Mouse (Mus musculus) thymus, adult 2 months (tissue): Measurements from ENCODE around the gene Trp53tg5. TPM values are rescaled to one million over a fixed set of nuclear protein-coding genes. Genes with fewer than 3 reads are reported as not detected.

Experiments used
- DNase-seq: peaks from one replicate; pipeline ENCODE4 v3.0.0; 2021
- H3K27ac ChIP-seq: fragments of 200-500 bp; 2 replicates; pipeline ENCODE4 v1.5.1; 2012; ENCODE audit warnings: low read length, control low read depth; ENCODE audit not compliant: control insufficient read depth, insufficient read depth
- H3K27me3 ChIP-seq: fragments of 200-500 bp; 2 replicates; pipeline ENCODE4 v1.6.1; 2012; ENCODE audit warnings: mild to moderate bottlenecking, low read length, moderate library complexity, mixed read lengths; ENCODE audit not compliant: control insufficient read depth, insufficient read depth
- H3K36me3 ChIP-seq: fragments of 200-500 bp; 2 replicates; pipeline ENCODE4 v1.6.1; 2012; ENCODE audit warnings: mild to moderate bottlenecking, low read length, moderate library complexity; ENCODE audit not compliant: control insufficient read depth, insufficient read depth
- H3K4me1 ChIP-seq: fragments of 200-500 bp; replicated peaks from 2 replicates; pipeline ENCODE4 v1.6.1; 2012; ENCODE audit warnings: low read length; ENCODE audit not compliant: control insufficient read depth, insufficient read depth
- H3K4me3 ChIP-seq: fragments of 200-500 bp; 2 replicates; pipeline ENCODE4 v1.5.1; 2012; ENCODE audit warnings: mild to moderate bottlenecking, low read length, control low read depth, moderate library complexity; ENCODE audit not compliant: control insufficient read depth, insufficient read depth
- CTCF ChIP-seq: fragments of 200-500 bp; IDR thresholded peaks from 2 replicates; pipeline ENCODE4 v1.5.1; 2012; ENCODE audit warnings: mild to moderate bottlenecking, control low read depth, low read length, moderate library complexity, borderline replicate concordance; ENCODE audit not compliant: control insufficient read depth, poor library complexity, insufficient read depth; ENCODE audit errors: extremely low read depth
- POLR2A ChIP-seq: fragments of 200-500 bp; IDR thresholded peaks from 2 replicates; pipeline ENCODE4 v1.6.1; 2012; ENCODE audit warnings: mild to moderate bottlenecking, low read length, control low read depth, moderate library complexity; ENCODE audit not compliant: control insufficient read depth, poor library complexity, insufficient read depth; ENCODE audit errors: extremely low read depth
- WGBS: fragments of 180-500 bp; shearing (Covaris S2); methylation state at CpG from one replicate; pipeline ENCODE4 v1.1.7; 2018; 5-methylcytosine and 5-hydroxymethylcytosine counted together
- polyA plus RNA-seq: library from polyadenylated mRNA; depleted of rRNA; stranded (reverse); fragments of >200 nt; gene quantifications from 2 replicates; pipeline ENCODE4 v1.2.3, GENCODE M21; 2012

Gene Trp53tg5
- polyA plus RNA-seq, 1 experiment: not detected

GRCm38 (mm10) chr2:164446086-164446469 lies 27.4 kb downstream of the Trp53tg5 start:
- no peak for DNase-seq
- no peak overlapping the region for H3K27ac ChIP-seq
- peaks cover 6% of the 10 kb centered on the region; the same call in 1 of the 2 replicates for H3K27me3 ChIP-seq
- H3K4me3 ChIP-seq: no peak overlapping the region
- 82% methylated on average over 3 of the region's 3 CpGs for WGBS
- H3K36me3 ChIP-seq: no peaks in the 10 kb centered on the region
- TF ChIP-seq POLR2A: no peak
- peaks cover 18% of the 10 kb centered on the region for H3K4me1 ChIP-seq

DNA sequence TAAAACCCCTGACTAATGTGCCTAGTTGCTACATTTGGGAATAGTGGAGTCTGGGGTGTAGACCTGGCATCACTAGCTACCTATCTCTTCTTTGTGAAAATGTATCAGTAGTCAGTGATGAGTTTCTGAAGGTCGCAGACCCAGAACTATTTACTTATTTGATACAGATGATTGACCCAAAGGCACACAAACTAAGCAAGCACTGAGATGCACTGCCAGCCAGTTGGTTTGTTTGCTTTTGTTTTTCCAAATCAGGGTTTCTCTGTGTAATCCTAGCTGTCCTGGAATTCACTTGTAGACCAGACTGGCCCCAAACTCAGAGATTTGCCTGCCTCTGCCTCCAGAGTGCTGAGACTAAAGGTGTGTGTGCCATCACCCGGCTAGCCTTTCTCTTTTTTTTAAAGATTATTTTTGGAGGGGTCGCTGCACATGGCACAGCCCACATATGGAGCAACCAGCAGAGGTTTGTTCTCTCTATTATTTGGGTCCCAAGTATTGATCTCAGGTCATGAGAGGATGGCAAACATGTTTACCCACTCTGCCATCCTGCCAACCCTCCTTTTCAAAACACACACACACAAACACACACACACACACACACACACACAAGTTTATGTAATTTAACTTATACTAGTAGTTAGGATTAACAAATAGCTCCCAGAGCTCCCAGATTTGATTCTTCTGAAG lies 28.0 kb downstream of the Trp53tg5 start:
- H3K27ac ChIP-seq: no peak overlapping the region
- 89% methylated on average over 3 of the region's 3 CpGs for WGBS
- H3K27me3 ChIP-seq: peaks cover 6% of the 10 kb centered on the region; the same call in 1 of the 2 replicates
- peaks cover 23% of the 10 kb centered on the region for H3K4me1 ChIP-seq
- H3K4me3 ChIP-seq: no peak overlapping the region
- no peak for DNase-seq
- TF ChIP-seq CTCF (no peak), POLR2A (no peak)
- H3K36me3 ChIP-seq: no peaks in the 10 kb centered on the region

GRCm38 (mm10) chr2:164444701-164445100 lies 28.8 kb downstream of the Trp53tg5 start:
- WGBS: 92% methylated on average over 2 of the region's 2 CpGs
- Histone ChIP-seq H3K27me3 (peaks cover 6% of the 10 kb centered on the region; the same call in 1 of the 2 replicates), H3K4me3 (no peak overlapping the region), H3K36me3 (no peaks in the 10 kb centered on the region), H3K4me1 (peaks cover 31% of the 10 kb centered on the region), H3K27ac (no peak overlapping the region)
- no peak for DNase-seq
- TF ChIP-seq POLR2A (no peak), CTCF (no peak)

GRCm38 (mm10) chr2:164443460-164444000 lies 30.0 kb downstream of the Trp53tg5 start, which contains the start of gene Sdc4:
Sdc4 (minus strand) TSS chr2:164443887.
- Histone ChIP-seq H3K27ac (no peak within 1 kb of the TSS), H3K4me1 (peaks cover 31% of the 10 kb centered on the region), H3K27me3 (peaks cover 6% of the 10 kb centered on the region; the same call in 1 of the 2 replicates), H3K4me3 (peak within 1 kb of the TSS; percentile 54), H3K36me3 (no peaks in the 10 kb centered on the region)
- DNase-seq: no peak
- TF ChIP-seq POLR2A: no peak
- no peak for TF ChIP-seq CTCF
- WGBS: 30% methylated on average over 18 of the region's 18 CpGs

DNA sequence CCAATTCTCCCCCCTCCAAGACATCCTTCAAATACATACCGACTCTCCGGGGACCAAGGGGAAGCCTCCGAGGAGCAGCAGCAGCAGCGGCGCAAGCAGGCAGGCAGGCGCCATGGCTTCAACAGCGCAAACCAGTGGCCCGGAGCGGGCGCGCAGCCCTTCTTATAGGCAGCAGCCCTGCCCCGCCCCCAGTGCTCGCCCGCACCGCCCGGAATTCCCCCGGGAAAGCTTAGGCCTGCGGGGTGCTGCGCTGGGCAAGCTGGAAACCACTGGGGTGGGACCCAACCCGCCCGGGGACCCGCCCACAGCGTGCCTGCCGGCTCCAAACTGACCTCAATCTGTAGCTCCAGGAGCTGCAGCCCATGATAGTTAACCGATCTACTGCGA lies 30.5 kb downstream of the Trp53tg5 start:
- peaks cover 31% of the 10 kb centered on the region for H3K4me1 ChIP-seq
- under 1% methylated on average over 26 of the region's 26 CpGs for WGBS
- TF ChIP-seq CTCF (no peak), POLR2A (0 out of 2 replicates have a peak, but pooled peaks have one; percentile 32)
- peaks cover 6% of the 10 kb centered on the region; the same call in 1 of the 2 replicates for H3K27me3 ChIP-seq
- H3K27ac ChIP-seq: no peak overlapping the region
- DNase-seq: peak; percentile 54
- H3K36me3 ChIP-seq: no peaks in the 10 kb centered on the region
- H3K4me3 ChIP-seq: peak overlapping the region; percentile 54

GRCm38 (mm10) chr2:164442315-164443050 lies 31.0 kb downstream of the Trp53tg5 start:
- no peak overlapping the region for H3K27ac ChIP-seq
- no peaks in the 10 kb centered on the region for H3K36me3 ChIP-seq
- WGBS: 8% methylated on average over 29 of the region's 29 CpGs
- TF ChIP-seq CTCF (no peak), POLR2A (no peak)
- H3K4me3 ChIP-seq: peak overlapping the region; percentile 54
- H3K27me3 ChIP-seq: peaks cover 6% of the 10 kb centered on the region; the same call in 1 of the 2 replicates
- H3K4me1 ChIP-seq: peaks cover 32% of the 10 kb centered on the region
- no peak for DNase-seq
